Mouse (Mus musculus): Measurements from ENCODE around the gene Tmeff2. TPM values are rescaled to one million over a fixed set of nuclear protein-coding genes. Genes with fewer than 3 reads are reported as not detected.
A peak's percentile ranks its signal among the peaks of the same experiment; 100 is the strongest.

Gene Tmeff2
- total RNA-seq, 1 experiment = 0.85 TPM

GRCm38 (mm10) chr1:51044810-51045209, 144.4 kb downstream of the Tmeff2 start:
- in situ Hi-C loops (cut with MboI; ENCODE audit: low sequenced_read_pairs in 2 of 2, unreplicated experiment in 2 of 2) = no loop called here
- no peak for DNase-seq (ENCODE audit: low read depth, low spot score)
- no peaks in the 10 kb centered on the region for H3K9me3 ChIP-seq (ENCODE audit: control insufficient read depth, insufficient read depth, low read depth, low read length)
- H3K27ac ChIP-seq (ENCODE audit: insufficient read depth, low read depth, low read length, poor library complexity, severe bottlenecking) = no peak overlapping the region
- TF ChIP-seq ZC3H11A (IDR thresholded peaks at IDR 0.05; ENCODE audit: borderline replicate concordance, low read depth, low read length) (no peak), MAFK (IDR thresholded peaks at IDR 0.05; ENCODE audit: insufficient read depth, low read depth, low read length) (no peak), ZNF384 (IDR thresholded peaks at IDR 0.05; ENCODE audit: low read depth, low read length) (no peak), CHD2 (IDR thresholded peaks at IDR 0.05; ENCODE audit: low read depth, low read length) (no peak), HCFC1 (IDR thresholded peaks at IDR 0.05; ENCODE audit: borderline replicate concordance, insufficient read depth, low read length) (no peak)
- no peaks in the 10 kb centered on the region for H3K4me1 ChIP-seq (ENCODE audit: control insufficient read depth in 2 of 2, insufficient read depth in 2 of 2, low read length in 2 of 2, poor library complexity in 1 of 2)
- no peak overlapping the region for H3K4me3 ChIP-seq (ENCODE audit: insufficient read depth in 1 of 2, low read depth in 1 of 2, low read length in 2 of 2, poor library complexity in 1 of 2, severe bottlenecking in 1 of 2)
- H3K9ac ChIP-seq (ENCODE audit: insufficient read depth, low read depth, low read length, poor library complexity, severe bottlenecking) = no peak overlapping the region
- no peaks in the 10 kb centered on the region for H3K36me3 ChIP-seq (ENCODE audit: control insufficient read depth, insufficient read depth, low read length, poor library complexity, severe bottlenecking)

GRCm38 (mm10) chr1:51064549-51064948, 164.1 kb downstream of the Tmeff2 start:
- no peak for DNase-seq (ENCODE audit: low read depth, low spot score)
- no peak overlapping the region for H3K9ac ChIP-seq (ENCODE audit: insufficient read depth, low read depth, low read length, poor library complexity, severe bottlenecking)
- no peaks in the 10 kb centered on the region for H3K4me1 ChIP-seq (ENCODE audit: control insufficient read depth in 2 of 2, insufficient read depth in 2 of 2, low read length in 2 of 2, poor library complexity in 1 of 2)
- no peak overlapping the region for H3K4me3 ChIP-seq (ENCODE audit: insufficient read depth in 1 of 2, low read depth in 1 of 2, low read length in 2 of 2, poor library complexity in 1 of 2, severe bottlenecking in 1 of 2)
- H3K9me3 ChIP-seq (ENCODE audit: control insufficient read depth, insufficient read depth, low read depth, low read length) = no peaks in the 10 kb centered on the region
- no peaks in the 10 kb centered on the region for H3K36me3 ChIP-seq (ENCODE audit: control insufficient read depth, insufficient read depth, low read length, poor library complexity, severe bottlenecking)
- in situ Hi-C loops (cut with MboI; ENCODE audit: low sequenced_read_pairs in 2 of 2, unreplicated experiment in 2 of 2) = no loop called here
- TF ChIP-seq HCFC1 (IDR thresholded peaks at IDR 0.05; ENCODE audit: borderline replicate concordance, insufficient read depth, low read length) = no peak
- H3K27ac ChIP-seq (ENCODE audit: insufficient read depth, low read depth, low read length, poor library complexity, severe bottlenecking) = no peak overlapping the region

GRCm38 (mm10) chr1:51065652-51066051, 165.2 kb downstream of the Tmeff2 start:
- in situ Hi-C loops (cut with MboI; ENCODE audit: low sequenced_read_pairs in 2 of 2, unreplicated experiment in 2 of 2) = no loop called here
- TF ChIP-seq ZNF384 (IDR thresholded peaks at IDR 0.05; ENCODE audit: low read depth, low read length) = no peak
- no peak for TF ChIP-seq HCFC1 (IDR thresholded peaks at IDR 0.05; ENCODE audit: borderline replicate concordance, insufficient read depth, low read length)
- TF ChIP-seq MAFK (IDR thresholded peaks at IDR 0.05; ENCODE audit: insufficient read depth, low read depth, low read length) = no peak
- TF ChIP-seq CHD2 (IDR thresholded peaks at IDR 0.05; ENCODE audit: low read depth, low read length) = no peak
- no peak for TF ChIP-seq ZC3H11A (IDR thresholded peaks at IDR 0.05; ENCODE audit: borderline replicate concordance, low read depth, low read length)
- no peak overlapping the region for H3K9ac ChIP-seq (ENCODE audit: insufficient read depth, low read depth, low read length, poor library complexity, severe bottlenecking)
- no peaks in the 10 kb centered on the region for H3K4me1 ChIP-seq (ENCODE audit: control insufficient read depth in 2 of 2, insufficient read depth in 2 of 2, low read length in 2 of 2, poor library complexity in 1 of 2)
- no peak overlapping the region for H3K4me3 ChIP-seq (ENCODE audit: insufficient read depth in 1 of 2, low read depth in 1 of 2, low read length in 2 of 2, poor library complexity in 1 of 2, severe bottlenecking in 1 of 2)
- no peaks in the 10 kb centered on the region for H3K36me3 ChIP-seq (ENCODE audit: control insufficient read depth, insufficient read depth, low read length, poor library complexity, severe bottlenecking)
- no peaks in the 10 kb centered on the region for H3K9me3 ChIP-seq (ENCODE audit: control insufficient read depth, insufficient read depth, low read depth, low read length)
- no peak for DNase-seq (ENCODE audit: low read depth, low spot score)
- no peak overlapping the region for H3K27ac ChIP-seq (ENCODE audit: insufficient read depth, low read depth, low read length, poor library complexity, severe bottlenecking)

- Histone ChIP-seq H3K9me3 (ENCODE audit: control insufficient read depth, insufficient read depth, low read depth, low read length) (no peaks in the 10 kb centered on the region), H3K4me1 (ENCODE audit: control insufficient read depth in 2 of 2, insufficient read depth in 2 of 2, low read length in 2 of 2, poor library complexity in 1 of 2) (no peaks in the 10 kb centered on the region), H3K9ac (ENCODE audit: insufficient read depth, low read depth, low read length, poor library complexity, severe bottlenecking) (no peak overlapping the region), H3K4me3 (ENCODE audit: insufficient read depth in 1 of 2, low read depth in 1 of 2, low read length in 2 of 2, poor library complexity in 1 of 2, severe bottlenecking in 1 of 2) (no peak overlapping the region), H3K27ac (ENCODE audit: insufficient read depth, low read depth, low read length, poor library complexity, severe bottlenecking) (no peak overlapping the region), H3K36me3 (ENCODE audit: control insufficient read depth, insufficient read depth, low read length, poor library complexity, severe bottlenecking) (no peaks in the 10 kb centered on the region)
- TF ChIP-seq CHD2 (IDR thresholded peaks at IDR 0.05; ENCODE audit: low read depth, low read length) (no peak), ZC3H11A (IDR thresholded peaks at IDR 0.05; ENCODE audit: borderline replicate concordance, low read depth, low read length) (no peak), MAFK (IDR thresholded peaks at IDR 0.05; ENCODE audit: insufficient read depth, low read depth, low read length) (no peak), ZNF384 (IDR thresholded peaks at IDR 0.05; ENCODE audit: low read depth, low read length) (no peak), HCFC1 (IDR thresholded peaks at IDR 0.05; ENCODE audit: borderline replicate concordance, insufficient read depth, low read length) (no peak)
- in situ Hi-C loops (cut with MboI; ENCODE audit: low sequenced_read_pairs in 2 of 2, unreplicated experiment in 2 of 2) = no loop called here
- no peak for DNase-seq (ENCODE audit: low read depth, low spot score)
Observed at GRCm38 (mm10) chr1:51068814-51069213, 168.4 kb downstream of the Tmeff2 start.

GRCm38 (mm10) chr1:51069288-51069687, 168.8 kb downstream of the Tmeff2 start:
- H3K4me1 ChIP-seq (ENCODE audit: control insufficient read depth in 2 of 2, insufficient read depth in 2 of 2, low read length in 2 of 2, poor library complexity in 1 of 2) = no peaks in the 10 kb centered on the region
- no peaks in the 10 kb centered on the region for H3K9me3 ChIP-seq (ENCODE audit: control insufficient read depth, insufficient read depth, low read depth, low read length)
- in situ Hi-C loops (cut with MboI; ENCODE audit: low sequenced_read_pairs in 2 of 2, unreplicated experiment in 2 of 2) = no loop called here
- no peak for DNase-seq (ENCODE audit: low read depth, low spot score)
- TF ChIP-seq ZNF384 (IDR thresholded peaks at IDR 0.05; ENCODE audit: low read depth, low read length) (no peak), CHD2 (IDR thresholded peaks at IDR 0.05; ENCODE audit: low read depth, low read length) (no peak), MAFK (IDR thresholded peaks at IDR 0.05; ENCODE audit: insufficient read depth, low read depth, low read length) (peak; percentile 93), ZC3H11A (IDR thresholded peaks at IDR 0.05; ENCODE audit: borderline replicate concordance, low read depth, low read length) (no peak), HCFC1 (IDR thresholded peaks at IDR 0.05; ENCODE audit: borderline replicate concordance, insufficient read depth, low read length) (no peak)
- H3K4me3 ChIP-seq (ENCODE audit: insufficient read depth in 1 of 2, low read depth in 1 of 2, low read length in 2 of 2, poor library complexity in 1 of 2, severe bottlenecking in 1 of 2) = no peak overlapping the region
- no peak overlapping the region for H3K27ac ChIP-seq (ENCODE audit: insufficient read depth, low read depth, low read length, poor library complexity, severe bottlenecking)
- H3K9ac ChIP-seq (ENCODE audit: insufficient read depth, low read depth, low read length, poor library complexity, severe bottlenecking) = no peak overlapping the region
- H3K36me3 ChIP-seq (ENCODE audit: control insufficient read depth, insufficient read depth, low read length, poor library complexity, severe bottlenecking) = no peaks in the 10 kb centered on the region

Measured in ES-E14 (cell line).